Mouse (Mus musculus) midbrain, embryonic 16.5 days (tissue): ENCODE results near the gene Gm20662. TPM values are rescaled to one million over a fixed set of nuclear protein-coding genes. Genes with fewer than 3 reads are reported as not detected.
A peak's percentile ranks its signal among the peaks of the same experiment; 100 is the strongest.

Source experiments
- ATAC-seq: fragments of 200-750 bp; cut with Nextera tagmentation; 2 replicates; pipeline ENCODE4 v1.8.0; 2017; ENCODE audit warnings: moderate TSS enrichment
- H3K27ac ChIP-seq: fragments of 300-500 bp; sonication (generic); 2 replicates; pipeline ENCODE4 v1.5.1; 2014; ENCODE audit warnings: mild to moderate bottlenecking, low read length, mixed read lengths
- H3K27me3 ChIP-seq: fragments of 300-500 bp; sonication (generic); 2 replicates; pipeline ENCODE4 v1.6.1; 2014; ENCODE audit warnings: low read depth, low read length, mixed read lengths; ENCODE audit not compliant: control insufficient read depth, insufficient read depth
- H3K36me3 ChIP-seq: fragments of 300-500 bp; sonication (generic); 2 replicates; pipeline ENCODE4 v1.6.1; 2014; ENCODE audit warnings: mild to moderate bottlenecking, low read length, moderate library complexity, mixed read lengths; ENCODE audit not compliant: control insufficient read depth, insufficient read depth
- H3K4me1 ChIP-seq: fragments of 300-500 bp; sonication (generic); 2 replicates; pipeline ENCODE4 v1.6.1; 2014; ENCODE audit warnings: mild to moderate bottlenecking, low read length, mixed read lengths; ENCODE audit not compliant: control insufficient read depth, insufficient read depth
- H3K4me2 ChIP-seq: fragments of 300-500 bp; sonication (generic); 2 replicates; pipeline ENCODE4 v1.6.1; 2014; ENCODE audit warnings: mild to moderate bottlenecking, low read length, mixed read lengths
- H3K4me3 ChIP-seq: fragments of 300-500 bp; sonication (generic); 2 replicates; pipeline ENCODE4 v1.5.1; 2014; ENCODE audit warnings: low read depth, mild to moderate bottlenecking, low read length, moderate library complexity, mixed read lengths
- H3K9ac ChIP-seq: fragments of 300-500 bp; sonication (generic); 2 replicates; pipeline ENCODE4 v1.6.1; 2014; ENCODE audit warnings: low read depth, low read length, mixed read lengths
- H3K9me3 ChIP-seq: fragments of 300-500 bp; sonication (generic); replicated peaks from 2 replicates; pipeline ENCODE4 v1.6.1; 2014; ENCODE audit warnings: mild to moderate bottlenecking, low read length, mixed read lengths; ENCODE audit not compliant: control insufficient read depth, poor library complexity, severe bottlenecking
- WGBS: fragments of 180-500 bp; shearing (Covaris S2); extraction: QIAGEN DNeasy Blood & Tissue Kit; methylation state at CpG from one replicate; pipeline ENCODE4 v1.1.7; 2014; 5-methylcytosine and 5-hydroxymethylcytosine counted together
- polyA plus RNA-seq: library from polyadenylated mRNA; unstranded; fragments of >200 nt; fragmentation: Nextera tagmentation; extraction: Ambion mirVana; gene quantifications from 2 replicates; pipeline ENCODE4 v1.2.1, GENCODE M21; 2015

The Gm20662 gene
- polyA plus RNA-seq, 1 experiment from 2014 or later, result 0.83 TPM

GRCm38 (mm10) chr9:107983421-107983890 lies 12.7 kb upstream of the Gm20662 start:
- Histone ChIP-seq H3K9ac (no peak overlapping the region), H3K9me3 (no peaks in the 10 kb centered on the region), H3K27me3 (peaks cover 7% of the 10 kb centered on the region), H3K36me3 (no peaks in the 10 kb centered on the region), H3K27ac (peak overlapping the region; percentile 75), H3K4me3 (no peak overlapping the region), H3K4me2 (peak overlapping the region; percentile 89; the same call in 1 of the 2 replicates), H3K4me1 (peaks cover 10% of the 10 kb centered on the region)
- no peak for ATAC-seq
- WGBS, result 57% methylated on average over 4 of the region's 4 CpGs

GRCm38 (mm10) chr9:107984052-107984753 lies 11.9 kb upstream of the Gm20662 start:
- Histone ChIP-seq H3K36me3 (no peaks in the 10 kb centered on the region), H3K27ac (peak overlapping the region; percentile 58), H3K4me1 (peaks cover 10% of the 10 kb centered on the region), H3K9ac (peak overlapping the region; percentile 59), H3K9me3 (no peaks in the 10 kb centered on the region), H3K4me3 (peak overlapping the region; percentile 49; the same call in 1 of the 2 replicates), H3K4me2 (peak overlapping the region; percentile 89), H3K27me3 (peaks cover 7% of the 10 kb centered on the region)
- ATAC-seq, result no peak
- 76% methylated on average over 19 of the region's 19 CpGs for WGBS

GRCm38 (mm10) chr9:107984754-107985055 lies 11.4 kb upstream of the Gm20662 start:
- Histone ChIP-seq H3K36me3 (no peaks in the 10 kb centered on the region), H3K4me2 (peak overlapping the region; percentile 89), H3K27ac (peak overlapping the region; percentile 46), H3K27me3 (peaks cover 7% of the 10 kb centered on the region), H3K4me1 (peaks cover 10% of the 10 kb centered on the region), H3K9me3 (no peaks in the 10 kb centered on the region), H3K4me3 (peak overlapping the region; percentile 49), H3K9ac (peak overlapping the region; percentile 59)
- WGBS, result 70% methylated on average over 9 of the region's 9 CpGs
- ATAC-seq, result no peak

GRCm38 (mm10) chr9:107985131-107986119 lies 10.7 kb upstream of the Gm20662 start, which contains the start of gene Inka1:
TSS of gene Inka1 (minus strand) at chr9:107985879.
- Histone ChIP-seq H3K27me3 (peaks cover 7% of the 10 kb centered on the region), H3K9ac (peak within 1 kb of the TSS; percentile 59), H3K4me2 (peak within 1 kb of the TSS; percentile 89), H3K4me1 (peaks cover 10% of the 10 kb centered on the region), H3K4me3 (peak within 1 kb of the TSS; percentile 49), H3K36me3 (no peaks in the 10 kb centered on the region), H3K27ac (peak within 1 kb of the TSS; percentile 53), H3K9me3 (no peaks in the 10 kb centered on the region)
- peak; percentile 79 for ATAC-seq
- WGBS, result 1% methylated on average over 57 of the region's 58 CpGs

- WGBS, result 10% methylated on average over 18 of the region's 18 CpGs
- H3K4me1 ChIP-seq, result peaks cover 10% of the 10 kb centered on the region
- no peak overlapping the region for H3K4me3 ChIP-seq
- H3K4me2 ChIP-seq, result peak overlapping the region; percentile 89
- H3K9me3 ChIP-seq, result no peaks in the 10 kb centered on the region
- H3K9ac ChIP-seq, result no peak overlapping the region
- peaks cover 7% of the 10 kb centered on the region for H3K27me3 ChIP-seq
- peak; percentile 52; the same call in 1 of the 2 replicates for ATAC-seq
- no peak overlapping the region for H3K27ac ChIP-seq
- no peaks in the 10 kb centered on the region for H3K36me3 ChIP-seq
Measured at GRCm38 (mm10) chr9:107986376-107986775, 9.8 kb upstream of the Gm20662 start.

- H3K4me3 ChIP-seq, result no peak overlapping the region
- WGBS, result 79% methylated on average over 3 of the region's 3 CpGs
- peaks cover 7% of the 10 kb centered on the region for H3K27me3 ChIP-seq
- H3K9me3 ChIP-seq, result no peaks in the 10 kb centered on the region
- no peak overlapping the region for H3K27ac ChIP-seq
- ATAC-seq, result no peak
- H3K9ac ChIP-seq, result no peak overlapping the region
- no peaks in the 10 kb centered on the region for H3K36me3 ChIP-seq
- no peak overlapping the region for H3K4me2 ChIP-seq
- H3K4me1 ChIP-seq, result peaks cover 10% of the 10 kb centered on the region
Measured at GRCm38 (mm10) chr9:107987950-107988349, 8.2 kb upstream of the Gm20662 start.

GRCm38 (mm10) chr9:107992197-107992596 lies 4.0 kb upstream of the Gm20662 start, which contains the start of gene Cdhr4:
TSS of gene Cdhr4 (plus strand) at chr9:107992497.
- no peak for ATAC-seq
- no peaks in the 10 kb centered on the region for H3K27me3 ChIP-seq
- WGBS, result 67% methylated on average over 2 of the region's 2 CpGs
- H3K36me3 ChIP-seq, result no peaks in the 10 kb centered on the region
- no peak within 1 kb of the TSS for H3K4me3 ChIP-seq
- H3K4me2 ChIP-seq, result no peak within 1 kb of the TSS
- no peak within 1 kb of the TSS for H3K27ac ChIP-seq
- no peaks in the 10 kb centered on the region for H3K4me1 ChIP-seq
- H3K9me3 ChIP-seq, result no peaks in the 10 kb centered on the region
- no peak within 1 kb of the TSS for H3K9ac ChIP-seq

GRCm38 (mm10) chr9:107993013-107993412 lies 3.1 kb upstream of the Gm20662 start:
- ATAC-seq, result no peak
- no peaks in the 10 kb centered on the region for H3K27me3 ChIP-seq
- H3K4me1 ChIP-seq, result no peaks in the 10 kb centered on the region
- H3K9ac ChIP-seq, result no peak overlapping the region
- no peak overlapping the region for H3K4me3 ChIP-seq
- H3K9me3 ChIP-seq, result no peaks in the 10 kb centered on the region
- H3K4me2 ChIP-seq, result no peak overlapping the region
- H3K36me3 ChIP-seq, result no peaks in the 10 kb centered on the region
- 81% methylated on average over 11 of the region's 11 CpGs for WGBS
- no peak overlapping the region for H3K27ac ChIP-seq
